Mouse (Mus musculus): ENCODE results near the gene Dennd6a. TPM values are rescaled to one million over a fixed set of nuclear protein-coding genes. Genes with fewer than 3 reads are reported as not detected.

The Dennd6a gene
- polyA plus RNA-seq, 1 experiment = 12.0 TPM

GRCm38 (mm10) chr14:26550712-26551111 is 22.9 kb upstream of the Dennd6a start:
- Histone ChIP-seq H3K27ac (ENCODE audit: insufficient read depth, low read depth, low read length) (no peak overlapping the region), H3K27me3 (replicated peaks; ENCODE audit: control insufficient read depth, insufficient read depth, low read length) (no peaks in the 10 kb centered on the region; the same call in 1 of the 2 replicates), H3K4me3 (ENCODE audit: insufficient read depth, low read depth, low read length) (no peak overlapping the region), H3K4me1 (ENCODE audit: control insufficient read depth, insufficient read depth, low read length) (no peaks in the 10 kb centered on the region), H3K36me3 (ENCODE audit: control insufficient read depth, insufficient read depth, low read length) (no peaks in the 10 kb centered on the region)
- 97% methylated on average over 8 of the region's 8 CpGs for WGBS
- DNase-seq = no peak
- TF ChIP-seq CTCF (conservative IDR thresholded peaks at IDR 0.05; ENCODE audit: insufficient read depth, insufficient read length, low read depth, low read length) = no peak
- no peak for TF ChIP-seq POLR2A (IDR thresholded peaks at IDR 0.05; ENCODE audit: low read depth, low read length)

DNA sequence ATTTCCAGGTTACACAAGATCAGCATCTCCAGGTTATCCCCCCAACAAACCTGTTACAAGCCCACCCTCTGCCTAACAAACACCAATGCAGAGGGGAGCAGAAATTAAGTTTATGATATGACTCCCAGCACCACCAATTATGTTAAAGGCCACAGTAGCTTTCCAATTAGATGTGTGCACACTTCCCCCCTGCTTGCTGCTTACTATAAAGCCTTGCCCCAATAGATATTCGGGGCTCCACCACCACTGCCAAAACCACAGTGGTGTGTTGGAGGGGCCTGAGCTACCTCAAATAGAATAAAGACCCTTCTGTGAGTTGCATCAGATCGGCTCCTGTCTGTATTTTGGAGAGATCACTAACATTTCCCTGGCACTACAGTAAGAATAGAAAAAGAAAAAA is 21.2 kb upstream of the Dennd6a start:
- peaks cover 2% of the 10 kb centered on the region; the same call in 1 of the 2 replicates for H3K4me1 ChIP-seq (ENCODE audit: control insufficient read depth, insufficient read depth, low read length)
- no peak overlapping the region for H3K4me3 ChIP-seq (ENCODE audit: insufficient read depth, low read depth, low read length)
- no peak overlapping the region for H3K27ac ChIP-seq (ENCODE audit: insufficient read depth, low read depth, low read length)
- WGBS = 83% methylated on average over 2 of the region's 2 CpGs
- TF ChIP-seq POLR2A (IDR thresholded peaks at IDR 0.05; ENCODE audit: low read depth, low read length) (no peak), CTCF (conservative IDR thresholded peaks at IDR 0.05; ENCODE audit: insufficient read depth, insufficient read length, low read depth, low read length) (no peak)
- DNase-seq = no peak
- no peaks in the 10 kb centered on the region for H3K36me3 ChIP-seq (ENCODE audit: control insufficient read depth, insufficient read depth, low read length)
- H3K27me3 ChIP-seq (replicated peaks; ENCODE audit: control insufficient read depth, insufficient read depth, low read length) = no peaks in the 10 kb centered on the region; the same call in 1 of the 2 replicates

DNA sequence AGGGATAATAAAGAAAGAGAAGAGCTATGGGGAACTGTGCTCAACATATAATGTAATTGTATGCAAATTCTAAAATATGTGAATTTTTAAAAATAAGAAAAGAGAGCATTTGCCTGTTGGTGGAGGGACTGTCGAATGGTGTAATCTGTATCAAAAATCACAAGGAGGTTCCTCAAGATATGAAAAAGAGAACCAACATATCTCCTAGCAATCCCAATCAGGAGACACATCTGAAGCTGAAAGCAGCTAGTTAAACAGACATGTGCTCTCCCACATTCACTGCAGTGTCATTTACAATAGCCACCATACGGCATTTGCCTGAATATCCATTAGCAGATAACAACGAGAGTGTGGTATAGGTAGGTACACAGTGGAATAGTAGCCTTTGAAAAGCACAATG is 20.8 kb upstream of the Dennd6a start:
- DNase-seq = no peak
- Histone ChIP-seq H3K27me3 (replicated peaks; ENCODE audit: control insufficient read depth, insufficient read depth, low read length) (no peaks in the 10 kb centered on the region; the same call in 1 of the 2 replicates), H3K4me3 (ENCODE audit: insufficient read depth, low read depth, low read length) (no peak overlapping the region), H3K36me3 (ENCODE audit: control insufficient read depth, insufficient read depth, low read length) (no peaks in the 10 kb centered on the region), H3K27ac (ENCODE audit: insufficient read depth, low read depth, low read length) (no peak overlapping the region), H3K4me1 (ENCODE audit: control insufficient read depth, insufficient read depth, low read length) (peaks cover 2% of the 10 kb centered on the region; the same call in 1 of the 2 replicates)
- TF ChIP-seq CTCF (conservative IDR thresholded peaks at IDR 0.05; ENCODE audit: insufficient read depth, insufficient read length, low read depth, low read length) = no peak
- TF ChIP-seq POLR2A (IDR thresholded peaks at IDR 0.05; ENCODE audit: low read depth, low read length) = no peak
- WGBS = 89% methylated on average over 3 of the region's 3 CpGs

- DNase-seq = peak; percentile 75
- Histone ChIP-seq H3K4me1 (ENCODE audit: control insufficient read depth, insufficient read depth, low read length) (peaks cover 5% of the 10 kb centered on the region; the same call in 1 of the 2 replicates), H3K27ac (ENCODE audit: insufficient read depth, low read depth, low read length) (peak overlapping the region; percentile 77), H3K4me3 (ENCODE audit: insufficient read depth, low read depth, low read length) (no peak overlapping the region), H3K36me3 (ENCODE audit: control insufficient read depth, insufficient read depth, low read length) (no peaks in the 10 kb centered on the region), H3K27me3 (replicated peaks; ENCODE audit: control insufficient read depth, insufficient read depth, low read length) (no peaks in the 10 kb centered on the region; the same call in 1 of the 2 replicates)
- TF ChIP-seq POLR2A (IDR thresholded peaks at IDR 0.05; ENCODE audit: low read depth, low read length) = no peak
- TF ChIP-seq CTCF (conservative IDR thresholded peaks at IDR 0.05; ENCODE audit: insufficient read depth, insufficient read length, low read depth, low read length) = no peak
- WGBS = 35% methylated on average over 1 of the region's 1 CpGs
Observed at GRCm38 (mm10) chr14:26557581-26557980, 16.1 kb upstream of the Dennd6a start.

DNA sequence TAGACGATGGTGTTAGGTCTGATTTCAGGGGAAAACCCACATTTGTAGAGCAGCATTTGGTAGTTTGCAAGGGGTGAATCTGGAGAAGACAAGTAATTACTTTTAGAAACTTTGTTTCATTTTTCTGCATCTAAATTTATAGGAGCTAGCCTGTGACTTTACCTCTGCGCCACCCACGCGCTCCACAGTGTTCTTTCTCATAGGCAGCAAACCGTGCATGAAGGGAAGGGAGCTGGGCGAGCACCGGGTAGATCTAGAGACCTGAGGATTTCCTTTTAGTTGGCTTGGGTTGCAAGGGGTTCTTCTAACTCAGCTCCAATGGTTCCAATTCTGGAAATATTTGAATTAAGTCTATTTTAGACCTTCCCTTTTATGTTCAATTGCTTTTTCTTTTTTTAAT is 15.1 kb upstream of the Dennd6a start:
- Histone ChIP-seq H3K27ac (ENCODE audit: insufficient read depth, low read depth, low read length) (no peak overlapping the region), H3K36me3 (ENCODE audit: control insufficient read depth, insufficient read depth, low read length) (no peaks in the 10 kb centered on the region), H3K27me3 (replicated peaks; ENCODE audit: control insufficient read depth, insufficient read depth, low read length) (no peaks in the 10 kb centered on the region; the same call in 1 of the 2 replicates), H3K4me1 (ENCODE audit: control insufficient read depth, insufficient read depth, low read length) (peaks cover 5% of the 10 kb centered on the region; the same call in 1 of the 2 replicates), H3K4me3 (ENCODE audit: insufficient read depth, low read depth, low read length) (no peak overlapping the region)
- 84% methylated on average over 7 of the region's 7 CpGs for WGBS
- TF ChIP-seq POLR2A (IDR thresholded peaks at IDR 0.05; ENCODE audit: low read depth, low read length) (no peak), CTCF (conservative IDR thresholded peaks at IDR 0.05; ENCODE audit: insufficient read depth, insufficient read length, low read depth, low read length) (no peak)
- DNase-seq = peak; percentile 40

GRCm38 (mm10) chr14:26562247-26562646 is 11.4 kb upstream of the Dennd6a start:
- no peak for TF ChIP-seq CTCF (conservative IDR thresholded peaks at IDR 0.05; ENCODE audit: insufficient read depth, insufficient read length, low read depth, low read length)
- TF ChIP-seq POLR2A (IDR thresholded peaks at IDR 0.05; ENCODE audit: low read depth, low read length) = no peak
- WGBS = 86% methylated on average over 2 of the region's 2 CpGs
- no peak for DNase-seq
- no peaks in the 10 kb centered on the region for H3K27me3 ChIP-seq (replicated peaks; ENCODE audit: control insufficient read depth, insufficient read depth, low read length)
- no peak overlapping the region for H3K27ac ChIP-seq (ENCODE audit: insufficient read depth, low read depth, low read length)
- no peak overlapping the region for H3K4me3 ChIP-seq (ENCODE audit: insufficient read depth, low read depth, low read length)
- H3K4me1 ChIP-seq (ENCODE audit: control insufficient read depth, insufficient read depth, low read length) = peaks cover 3% of the 10 kb centered on the region; the same call in 1 of the 2 replicates
- H3K36me3 ChIP-seq (ENCODE audit: control insufficient read depth, insufficient read depth, low read length) = no peaks in the 10 kb centered on the region

DNA sequence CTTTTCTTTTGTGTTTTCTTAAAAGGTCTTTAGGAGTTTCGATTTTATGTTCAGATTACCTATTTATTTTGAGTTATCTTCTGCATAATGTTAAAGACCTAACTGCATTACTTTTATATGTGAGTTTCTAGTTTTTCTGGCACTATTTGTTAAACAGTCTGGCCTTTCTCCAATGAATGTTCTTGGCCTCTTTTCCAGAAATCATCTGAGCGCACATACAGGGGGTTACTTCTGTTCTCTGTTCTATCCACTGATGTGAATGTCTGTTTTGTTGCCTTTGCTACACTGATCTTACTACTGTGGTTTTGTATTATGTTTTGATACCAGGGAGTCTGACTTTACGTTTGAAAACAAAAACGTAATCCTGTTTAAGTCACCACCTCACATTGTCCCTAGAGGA is 3.8 kb upstream of the Dennd6a start:
- no peak for DNase-seq
- no peaks in the 10 kb centered on the region for H3K27me3 ChIP-seq (replicated peaks; ENCODE audit: control insufficient read depth, insufficient read depth, low read length)
- H3K4me3 ChIP-seq (ENCODE audit: insufficient read depth, low read depth, low read length) = no peak overlapping the region
- H3K27ac ChIP-seq (ENCODE audit: insufficient read depth, low read depth, low read length) = no peak overlapping the region
- H3K36me3 ChIP-seq (ENCODE audit: control insufficient read depth, insufficient read depth, low read length) = no peaks in the 10 kb centered on the region
- 72% methylated on average over 4 of the region's 4 CpGs for WGBS
- TF ChIP-seq CTCF (conservative IDR thresholded peaks at IDR 0.05; ENCODE audit: insufficient read depth, insufficient read length, low read depth, low read length) = no peak
- TF ChIP-seq POLR2A (IDR thresholded peaks at IDR 0.05; ENCODE audit: low read depth, low read length) = no peak
- H3K4me1 ChIP-seq (ENCODE audit: control insufficient read depth, insufficient read depth, low read length) = no peaks in the 10 kb centered on the region

All from kidney, adult 2 months (tissue).